Mouse (Mus musculus): ENCODE measurements around the gene Arhgap44.

The Arhgap44 gene

DNA sequence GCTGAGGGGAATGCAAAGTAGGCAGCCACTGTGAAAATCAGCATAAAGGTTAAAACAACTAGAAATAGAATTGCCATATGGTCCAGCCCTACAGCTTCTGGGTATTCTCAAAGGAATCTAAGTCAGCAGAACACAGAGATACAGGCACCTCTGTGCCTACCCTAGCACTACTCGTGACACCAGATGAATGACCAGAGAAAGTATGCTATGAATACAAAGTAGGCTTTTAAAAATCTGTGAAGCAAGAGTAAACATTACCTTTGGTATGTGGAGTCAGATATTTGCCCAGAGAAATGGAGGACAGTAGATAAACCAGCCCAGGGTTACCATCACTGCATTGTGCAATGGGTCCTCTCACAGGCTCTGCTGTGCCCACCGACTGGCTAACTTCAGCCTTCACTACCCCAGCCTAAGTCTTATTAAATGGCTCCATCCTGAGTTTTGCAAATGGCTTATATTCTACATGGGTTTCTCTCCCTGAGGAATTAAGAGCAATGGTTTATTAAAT is 25.6 kb downstream of the Arhgap44 start:
- DNase-seq (ENCODE audit: low spot score in 2 of 2): no peak

DNA sequence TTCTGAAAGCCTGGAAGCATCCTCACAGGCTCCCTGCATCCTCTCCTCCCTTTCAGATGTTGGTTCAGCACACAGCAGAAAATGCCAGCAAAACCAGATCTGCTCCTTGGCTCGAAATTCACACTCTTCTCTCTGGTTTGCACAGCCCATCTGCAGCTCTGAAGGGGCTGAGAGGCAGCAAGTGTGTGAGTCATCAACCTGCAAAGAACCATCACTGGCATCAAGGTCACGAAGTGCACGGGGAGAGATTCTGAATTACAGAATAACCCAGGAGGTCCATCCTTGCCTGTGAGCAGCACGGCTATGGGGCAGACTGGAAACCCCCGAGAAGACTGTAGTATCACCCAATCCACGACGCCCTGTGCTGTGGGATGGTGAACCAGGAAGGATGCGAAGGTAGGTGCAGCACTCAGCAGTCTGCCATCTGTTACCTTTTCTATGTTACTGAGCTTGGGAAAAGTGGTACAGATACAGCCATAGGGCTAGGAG is 27.5 kb downstream of the Arhgap44 start:
- no peak for DNase-seq (ENCODE audit: low spot score in 2 of 2)

DNA sequence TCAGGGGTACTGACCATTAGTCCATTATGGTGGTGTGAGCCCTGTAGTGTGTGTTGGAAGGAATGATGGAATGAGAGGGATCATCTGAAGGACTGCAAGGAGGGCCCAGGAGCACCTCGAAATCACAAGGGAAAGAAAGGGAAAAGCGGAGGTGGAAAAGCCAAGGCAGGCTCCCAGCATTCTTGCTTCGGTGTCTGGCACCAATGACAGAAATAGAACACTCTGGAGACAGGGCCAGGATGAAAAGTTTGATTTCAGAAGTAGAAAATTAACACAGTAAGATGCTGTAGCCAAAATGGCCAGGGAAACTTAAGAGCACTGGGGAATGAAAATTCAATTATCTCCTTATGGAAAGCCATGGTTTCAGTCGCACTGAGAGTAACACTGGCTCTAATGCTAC is 29.1 kb downstream of the Arhgap44 start:
- DNase-seq (ENCODE audit: low spot score in 2 of 2): no peak

DNA sequence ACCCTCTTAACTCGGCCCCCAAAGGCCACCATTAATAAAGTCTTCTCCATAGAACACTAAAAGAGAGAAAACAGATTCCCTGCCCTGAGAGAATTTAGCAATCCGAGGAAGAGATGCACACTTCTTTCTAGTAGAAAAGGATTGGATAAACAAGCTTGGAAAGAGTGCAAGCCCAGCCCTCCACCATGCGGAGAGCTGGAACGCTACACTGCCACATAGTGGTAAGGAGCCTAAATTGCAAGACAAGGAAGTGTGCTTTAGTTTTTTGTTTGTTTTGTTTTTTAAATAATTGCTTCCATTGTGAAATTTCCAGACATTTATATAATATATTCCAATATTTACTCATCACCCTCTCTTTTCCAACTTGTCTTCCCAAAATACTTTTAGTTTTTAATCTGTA is 33.7 kb downstream of the Arhgap44 start:
- DNase-seq (ENCODE audit: low spot score in 2 of 2): no peak

DNA sequence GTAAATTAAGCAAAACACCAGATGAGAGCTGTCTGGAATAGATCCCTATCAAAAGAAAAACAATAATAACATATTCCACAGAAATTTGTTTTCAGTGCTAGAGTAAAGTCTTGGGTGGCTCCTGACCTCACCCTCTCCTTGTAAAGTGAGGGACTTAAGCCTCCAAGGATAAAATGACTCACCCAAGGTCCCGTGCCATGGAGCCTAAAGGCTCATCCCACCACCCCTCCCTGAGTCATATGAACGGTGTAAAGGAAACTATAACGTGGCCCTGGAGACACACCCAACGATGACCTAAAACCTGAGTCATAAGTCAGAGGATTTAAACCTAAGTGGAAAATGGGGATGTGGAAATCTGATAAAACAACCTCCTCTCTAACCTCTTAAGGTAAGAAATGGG is 34.1 kb downstream of the Arhgap44 start:
- no peak for DNase-seq (ENCODE audit: low spot score in 2 of 2)

DNA sequence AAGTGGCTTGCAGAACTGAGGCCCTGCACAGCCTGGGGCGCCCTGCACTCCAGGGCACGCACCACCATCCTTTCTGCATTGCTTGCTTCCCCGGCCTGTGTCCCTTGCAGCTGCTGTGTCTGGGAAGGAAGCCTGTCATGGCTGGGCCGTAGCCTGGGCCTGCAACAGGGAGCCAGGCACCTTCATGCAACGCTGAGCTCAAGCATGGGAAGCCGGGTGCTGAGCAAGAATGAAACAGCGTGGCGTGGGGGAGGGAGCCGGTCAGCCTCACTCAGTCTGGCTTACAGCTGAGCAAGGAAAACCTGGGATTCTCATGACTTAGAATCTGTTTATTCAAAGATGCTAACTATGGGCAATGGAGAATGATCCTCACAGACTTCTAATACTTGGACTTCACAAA is 36.2 kb downstream of the Arhgap44 start:
- DNase-seq (ENCODE audit: low spot score in 2 of 2): no peak

DNA sequence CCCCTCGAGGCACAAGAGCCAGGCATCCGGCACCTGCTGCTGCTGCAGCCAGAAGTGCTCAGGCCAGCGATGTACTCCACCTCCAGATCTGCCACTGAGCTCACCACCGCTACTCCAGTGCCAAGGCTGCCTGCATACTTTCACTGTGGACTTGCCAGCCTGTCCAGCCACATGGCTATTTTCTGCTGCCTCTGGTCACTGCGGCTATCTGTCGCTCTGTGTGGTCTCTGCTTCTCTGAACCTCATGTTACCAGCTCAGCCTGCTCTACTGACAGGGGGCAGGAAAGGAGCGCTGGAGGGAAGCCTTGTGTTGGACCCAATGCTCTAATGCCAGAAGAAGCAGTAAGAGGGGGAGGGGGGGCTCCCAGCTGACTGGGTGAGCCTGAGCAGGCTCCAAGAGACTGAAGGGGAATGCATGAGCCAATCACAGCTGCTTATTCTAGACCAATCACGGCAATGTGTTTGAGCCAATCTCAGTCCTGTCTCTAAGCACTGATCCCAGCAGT is 37.8 kb downstream of the Arhgap44 start:
- DNase-seq (ENCODE audit: low spot score in 2 of 2): no peak

DNA sequence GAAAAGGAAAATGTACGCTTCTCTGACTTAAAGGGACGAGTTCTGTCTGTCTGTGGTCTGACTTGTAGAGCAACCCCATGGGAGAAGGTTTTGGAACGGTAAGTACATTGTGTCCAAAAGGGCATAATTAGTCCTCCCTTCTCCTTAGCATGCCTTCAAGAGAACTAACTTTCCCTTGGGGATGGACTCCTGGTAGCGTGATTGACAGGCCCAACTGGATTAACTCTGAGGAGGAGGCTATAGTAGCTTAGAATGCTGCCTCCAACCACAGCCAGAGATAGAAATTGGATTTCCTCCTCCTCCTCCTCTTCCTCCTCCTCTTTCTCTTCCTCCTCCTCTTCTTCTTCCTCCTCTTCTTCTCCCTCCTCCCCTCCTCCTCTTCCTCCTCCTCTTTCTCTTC is 42.5 kb downstream of the Arhgap44 start:
- DNase-seq (ENCODE audit: low spot score in 2 of 2): no peak

DNA sequence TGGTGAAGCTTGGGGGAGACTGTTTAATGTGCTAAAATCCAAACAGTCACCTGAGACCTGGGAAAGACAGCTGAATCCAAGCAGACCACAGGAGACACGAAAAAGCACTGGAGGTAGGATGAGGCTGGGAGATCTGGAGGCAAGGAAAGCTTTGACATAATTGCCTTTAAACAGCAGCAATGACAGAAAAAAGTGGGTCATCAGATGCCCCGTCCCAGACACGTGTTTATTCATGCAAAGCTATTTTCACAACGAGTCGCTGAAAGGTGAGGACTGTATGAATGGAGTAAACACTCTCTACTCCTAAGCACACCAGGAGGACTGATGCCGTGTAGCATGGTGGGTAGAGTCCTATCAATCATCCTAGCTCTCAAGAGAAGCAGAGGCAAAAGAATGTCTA is 47.0 kb downstream of the Arhgap44 start:
- no peak for DNase-seq (ENCODE audit: low spot score in 2 of 2)

DNA sequence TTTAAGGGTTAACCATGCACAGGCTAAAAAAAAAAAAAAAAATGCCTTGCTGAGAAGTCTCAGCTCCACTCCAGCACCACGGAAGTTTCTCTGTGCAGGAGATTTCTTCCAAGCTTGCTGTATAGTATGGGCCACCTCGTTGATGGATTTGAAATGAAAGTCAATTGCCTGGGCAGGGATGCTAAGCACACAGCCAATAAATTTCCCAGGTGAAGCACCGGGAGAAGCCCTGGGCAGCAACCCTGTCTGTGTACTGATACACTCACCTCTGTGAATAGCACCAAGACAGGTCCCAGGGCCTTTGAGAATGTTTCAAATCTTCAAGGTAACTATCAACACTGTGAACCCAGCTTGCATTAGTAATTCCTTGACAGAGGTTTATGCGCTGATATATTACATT is 50.7 kb downstream of the Arhgap44 start:
- no peak for DNase-seq (ENCODE audit: low spot score in 2 of 2)

DNA sequence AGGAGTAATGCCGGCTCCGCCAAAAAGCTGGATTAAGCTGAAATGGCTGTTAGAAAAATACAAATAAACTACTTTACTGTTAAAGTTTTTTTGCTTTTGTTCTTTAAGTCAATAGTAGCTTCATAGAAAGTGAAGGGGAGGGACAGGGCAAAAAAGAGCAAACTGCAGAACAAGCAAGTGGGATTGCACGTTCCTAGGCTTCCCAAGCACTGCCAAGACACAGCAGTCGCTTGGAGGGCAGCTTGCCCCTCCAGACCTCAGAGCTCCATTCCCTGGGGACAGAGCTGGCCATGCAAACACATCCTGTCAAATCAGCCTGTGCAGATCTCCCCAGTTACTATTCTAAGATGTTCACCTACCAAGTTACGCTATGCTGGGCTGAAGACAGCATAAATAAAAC is 51.1 kb downstream of the Arhgap44 start:
- DNase-seq (ENCODE audit: low spot score in 2 of 2): no peak

DNA sequence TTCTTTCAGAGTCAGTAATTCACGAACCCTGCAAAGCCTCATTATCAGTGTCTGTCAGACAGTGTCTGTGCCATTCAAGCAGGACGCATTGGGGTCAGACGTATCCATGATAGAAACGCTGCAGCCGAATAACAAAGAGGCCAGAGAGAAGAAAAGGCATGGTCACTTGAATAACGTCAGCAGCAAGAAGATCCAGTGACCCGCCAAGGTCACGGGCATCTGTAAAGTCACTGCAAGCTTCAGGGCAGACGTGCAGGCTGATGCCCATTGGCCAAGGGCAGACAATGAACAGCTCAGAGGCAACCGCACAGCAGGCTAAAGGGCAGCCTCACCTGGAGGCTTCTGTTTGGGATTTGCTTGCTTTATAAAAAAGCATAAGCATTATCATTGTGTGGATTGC is 52.7 kb downstream of the Arhgap44 start:
- no peak for DNase-seq (ENCODE audit: low spot score in 2 of 2)

DNA sequence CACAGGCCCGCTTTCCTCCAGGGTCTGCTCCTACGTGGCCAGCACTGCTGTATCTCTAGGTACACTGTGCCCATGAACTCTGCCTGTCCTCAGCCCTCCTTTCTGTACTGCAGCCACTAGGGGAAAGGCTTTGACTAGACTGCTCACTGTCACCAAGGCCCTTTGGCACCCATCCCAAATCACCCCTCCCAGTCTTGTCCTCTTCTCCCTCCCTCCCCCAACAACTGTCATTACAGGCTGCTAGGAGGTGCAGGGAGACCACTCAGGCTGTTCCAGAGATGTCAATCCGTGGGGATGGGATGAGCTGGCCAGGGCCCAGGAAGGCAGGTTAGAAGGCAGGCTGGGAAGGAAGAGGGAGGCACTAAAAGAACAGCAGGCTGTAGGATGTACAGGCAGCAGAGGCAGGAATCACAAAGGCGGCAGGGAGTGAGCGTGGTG is 55.0 kb downstream of the Arhgap44 start:
- DNase-seq (ENCODE audit: low spot score in 2 of 2): no peak

DNA sequence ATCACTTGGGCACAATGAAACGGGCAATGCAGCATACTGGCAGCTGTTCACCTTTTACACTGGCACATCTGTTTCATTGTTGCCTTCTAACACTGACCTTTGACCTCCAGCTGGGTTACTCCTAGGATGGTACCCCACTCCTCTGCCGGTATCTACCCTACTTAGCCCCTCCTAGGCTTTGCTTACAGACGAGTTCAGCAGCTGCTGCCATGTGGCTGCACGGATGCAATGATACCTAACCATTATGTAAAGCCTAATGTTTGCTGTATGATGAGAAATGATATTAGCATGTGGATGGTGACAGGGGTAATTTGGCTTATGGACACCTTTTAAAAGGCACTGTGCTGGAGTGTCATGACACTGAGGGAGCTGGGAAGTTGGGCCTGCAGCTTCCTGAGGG is 55.6 kb downstream of the Arhgap44 start:
- DNase-seq (ENCODE audit: low spot score in 2 of 2): no peak

DNA sequence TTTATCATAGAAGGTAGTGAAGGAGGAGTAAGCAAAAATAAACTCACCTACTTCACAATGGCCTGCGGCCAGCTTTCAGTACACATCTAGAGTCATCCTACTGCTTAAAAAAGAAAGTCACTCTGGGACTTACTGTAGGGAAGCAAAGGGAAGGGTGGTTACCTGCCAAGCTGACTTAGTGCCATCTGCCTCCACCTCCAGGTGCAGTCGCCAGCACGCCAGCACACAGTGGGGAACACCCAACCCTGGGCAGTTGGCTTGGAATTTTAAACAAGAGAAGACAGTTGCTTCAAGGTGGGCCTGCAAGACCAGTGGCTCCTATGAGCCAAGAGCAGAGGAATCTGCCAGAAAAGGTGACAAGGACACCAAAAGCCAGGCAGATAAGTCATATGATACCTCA is 58.7 kb downstream of the Arhgap44 start:
- no peak for DNase-seq (ENCODE audit: low spot score in 2 of 2)

DNA sequence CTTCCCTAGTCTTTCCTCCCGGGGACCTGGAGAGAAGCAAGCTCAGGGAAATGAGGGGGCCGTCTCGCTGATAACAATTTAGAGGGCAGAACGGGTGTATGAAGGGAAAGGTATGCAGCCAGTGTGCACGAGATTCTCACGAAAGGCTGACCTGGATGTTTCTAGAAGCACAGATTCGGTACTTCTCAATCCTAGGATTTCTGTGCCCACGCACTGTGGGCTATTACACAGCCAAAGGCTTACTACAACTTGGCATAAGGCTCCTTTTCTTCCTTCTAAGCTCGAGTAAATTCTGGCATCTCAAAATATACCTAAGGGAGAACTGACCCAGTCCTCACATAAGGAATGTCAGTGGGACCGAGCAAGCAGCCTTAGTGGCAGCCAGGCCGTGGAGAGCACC is 61.6 kb downstream of the Arhgap44 start:
- no peak for DNase-seq (ENCODE audit: low spot score in 2 of 2)

DNA sequence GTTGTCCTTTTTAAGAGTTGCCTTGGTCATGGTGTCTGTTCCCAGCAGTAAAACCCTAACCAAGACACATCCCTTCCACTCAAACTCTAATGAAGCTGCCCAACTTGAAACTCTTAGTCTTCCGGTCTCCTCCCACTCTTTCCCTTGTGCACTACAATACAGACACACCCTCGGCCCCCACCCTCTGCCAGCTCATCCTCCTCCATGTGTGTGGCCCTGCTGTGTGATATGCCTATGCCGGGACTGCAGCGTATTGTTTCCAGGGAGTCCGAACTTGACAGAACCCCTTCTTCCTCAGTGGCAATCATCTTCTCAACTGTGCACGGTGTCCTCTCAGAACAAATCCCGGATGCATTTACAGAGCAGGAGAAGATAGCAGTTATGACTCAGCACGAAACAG is 62.7 kb downstream of the Arhgap44 start:
- DNase-seq (ENCODE audit: low spot score in 2 of 2): peak in 1 of 2 experiments; percentile 38

DNA sequence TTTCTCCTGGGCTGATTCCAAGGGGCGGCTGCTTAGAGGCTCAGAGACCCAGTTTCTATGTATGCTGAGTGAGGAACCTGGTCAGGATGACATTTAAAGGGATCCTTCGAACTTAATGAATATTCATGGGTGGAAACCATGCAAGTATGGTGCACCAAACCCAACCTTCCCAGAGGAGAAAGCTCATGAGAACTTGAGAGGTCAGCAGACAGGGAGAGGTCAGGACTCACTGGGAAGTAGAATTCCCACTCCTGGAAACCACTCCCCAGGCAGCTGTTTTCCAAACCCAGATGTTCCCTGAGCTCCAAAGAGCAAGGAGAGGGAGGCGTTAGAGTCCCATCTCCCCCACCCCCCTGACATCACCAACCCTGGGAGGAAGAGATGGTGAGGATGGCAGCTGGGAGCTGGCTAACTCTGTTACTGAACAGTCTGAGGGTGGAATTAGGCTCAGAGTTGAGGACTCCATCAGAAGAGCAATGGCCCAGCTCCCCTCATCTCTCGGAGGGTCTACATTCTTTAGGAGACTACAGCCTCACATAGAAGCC is 65.2 kb downstream of the Arhgap44 start:
- DNase-seq (ENCODE audit: low spot score in 2 of 2): no peak

DNA sequence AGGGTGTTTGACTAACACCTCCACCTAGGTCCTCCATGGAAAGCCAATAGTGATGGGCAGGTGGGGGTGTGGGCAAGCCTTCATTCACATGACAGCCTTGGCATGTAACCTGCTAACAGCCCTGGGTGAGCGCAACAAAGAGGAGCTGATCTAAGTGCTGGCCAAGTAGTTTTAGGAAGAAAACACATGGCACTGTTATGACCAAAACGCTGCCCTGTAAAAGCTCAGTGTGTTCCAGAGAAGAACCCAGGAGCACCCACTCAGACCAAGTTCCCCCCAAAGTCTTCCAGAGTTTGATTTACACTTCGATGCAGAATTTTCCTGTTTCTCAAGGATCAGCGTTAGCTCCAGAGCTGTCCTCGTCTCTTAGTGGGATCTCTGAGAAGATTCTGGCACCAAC is 65.9 kb downstream of the Arhgap44 start:
- no peak for DNase-seq (ENCODE audit: low spot score in 2 of 2)

DNA sequence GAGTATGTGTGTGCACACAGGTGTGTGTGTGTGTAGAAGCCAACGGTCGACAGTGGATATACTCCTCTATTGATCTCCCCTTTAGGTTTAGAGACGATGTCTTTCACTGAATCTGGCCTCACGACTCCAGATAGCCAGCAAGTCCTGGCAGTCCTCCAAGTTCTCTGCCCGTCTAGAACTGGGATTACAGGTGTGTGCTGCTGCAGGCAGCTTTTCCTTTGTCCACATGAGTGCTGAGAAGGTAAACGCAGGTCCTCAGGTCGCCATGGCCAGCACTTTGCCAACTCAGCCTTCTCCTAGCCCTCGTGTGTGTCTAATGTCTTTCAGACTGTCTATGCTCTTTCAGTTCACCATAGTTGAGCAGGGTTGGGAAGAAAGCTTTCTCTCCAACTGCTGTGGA is 69.9 kb downstream of the Arhgap44 start:
- no peak for DNase-seq (ENCODE audit: low spot score in 2 of 2)

DNA sequence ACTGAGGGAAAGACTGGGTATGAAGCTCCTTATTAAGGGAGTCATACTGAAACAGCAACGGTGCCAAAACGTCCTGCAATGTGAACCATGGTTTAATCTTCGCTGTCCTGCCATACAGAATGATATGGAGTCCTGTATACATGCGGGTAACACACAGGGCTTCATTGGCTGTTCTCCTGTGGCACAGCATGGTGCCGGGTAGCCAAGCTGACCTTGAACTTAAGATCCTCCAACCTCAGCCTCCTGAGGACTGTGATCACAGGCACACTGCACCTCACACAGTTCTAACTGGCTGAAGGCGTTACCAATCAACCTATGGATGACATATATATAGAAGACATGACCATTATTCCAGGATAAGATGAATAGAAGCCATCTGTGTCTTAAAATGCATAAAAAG is 72.4 kb downstream of the Arhgap44 start:
- DNase-seq (ENCODE audit: low spot score in 2 of 2): no peak

DNA sequence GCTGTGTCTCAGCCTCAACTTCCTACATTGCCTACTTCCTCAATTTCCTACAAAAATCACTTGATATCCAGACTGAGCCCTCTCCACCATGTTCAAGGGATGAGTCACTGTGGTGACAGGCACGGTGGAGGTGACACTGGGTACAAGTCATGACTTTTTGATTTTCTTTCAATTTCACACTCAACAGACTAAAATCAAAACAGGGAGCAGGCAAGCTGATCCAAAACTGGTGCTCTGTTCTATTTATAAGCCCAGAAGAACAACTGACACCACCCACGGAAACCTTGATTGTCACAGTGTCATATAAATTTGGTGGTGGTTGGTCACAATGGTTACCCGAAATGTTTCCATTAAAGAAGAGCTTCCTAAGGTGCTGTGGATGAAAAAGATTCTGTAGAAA is 72.8 kb downstream of the Arhgap44 start:
- DNase-seq (ENCODE audit: low spot score in 2 of 2): no peak

DNA sequence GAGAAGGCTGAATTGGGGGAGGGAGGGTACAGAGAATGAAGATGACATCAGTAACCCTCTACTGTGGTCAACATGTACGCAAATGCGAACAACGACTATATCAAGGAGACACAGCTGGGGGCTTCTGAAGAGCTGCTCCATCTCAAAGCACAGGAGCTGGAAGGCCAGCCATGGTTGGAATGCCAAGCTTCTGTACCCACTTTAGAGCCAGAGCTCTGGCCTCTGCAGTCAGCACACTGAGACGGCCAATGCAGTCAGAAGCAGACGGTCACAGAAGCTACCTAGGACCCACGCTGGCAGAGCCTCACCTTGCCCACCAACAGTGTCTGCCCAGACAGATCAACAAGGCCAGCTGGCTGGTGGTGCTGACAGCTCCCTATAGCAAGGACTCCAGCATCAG is 73.5 kb downstream of the Arhgap44 start:
- DNase-seq (ENCODE audit: low spot score in 2 of 2): no peak
